Mouse (Mus musculus) limb, embryonic 11.5 days (tissue): ENCODE measurements around the gene Nek2. TPM values are rescaled to one million over a fixed set of nuclear protein-coding genes. Genes with fewer than 3 reads are reported as not detected.

Experiments
- ATAC-seq: fragments of 200-750 bp; cut with Nextera tagmentation; 2 replicates; pipeline ENCODE4 v1.8.0; 2017; ENCODE audit warnings: low read depth; ENCODE audit not compliant: insufficient number of reproducible peaks, low FRiP score, low TSS enrichment
- DNase-seq: peaks from one replicate; pipeline ENCODE4 v3.0.0-alpha.2; 2015; ENCODE audit warnings: low spot score
- H3K27ac ChIP-seq: fragments of 300-500 bp; sonication (generic); replicated peaks from 2 replicates; pipeline ENCODE4 v1.5.1; 2014; ENCODE audit warnings: low read depth, mild to moderate bottlenecking, low read length
- H3K27me3 ChIP-seq: fragments of 300-500 bp; sonication (generic); 2 replicates; pipeline ENCODE4 v1.6.1; 2014; ENCODE audit warnings: mild to moderate bottlenecking, low read length, mixed read lengths; ENCODE audit not compliant: control insufficient read depth, insufficient read depth
- H3K36me3 ChIP-seq: fragments of 300-500 bp; sonication (generic); 2 replicates; pipeline ENCODE4 v1.6.1; 2014; ENCODE audit warnings: mild to moderate bottlenecking, low read length, moderate library complexity, mixed read lengths; ENCODE audit not compliant: control insufficient read depth, insufficient read depth
- H3K4me1 ChIP-seq: fragments of 300-500 bp; sonication (generic); 2 replicates; pipeline ENCODE4 v1.6.1; 2014; ENCODE audit warnings: low read length, mixed read lengths; ENCODE audit not compliant: control insufficient read depth, insufficient read depth
- H3K4me2 ChIP-seq: fragments of 300-500 bp; sonication (generic); 2 replicates; pipeline ENCODE4 v1.6.1; 2014; ENCODE audit warnings: low read depth, mild to moderate bottlenecking, moderate library complexity; ENCODE audit not compliant: severe bottlenecking
- H3K4me3 ChIP-seq: fragments of 300-500 bp; sonication (generic); 2 replicates; pipeline ENCODE4 v1.5.1; 2014; ENCODE audit warnings: low read depth, low read length
- H3K9ac ChIP-seq: fragments of 300-500 bp; sonication (generic); 2 replicates; pipeline ENCODE4 v1.6.1; 2014; ENCODE audit warnings: mild to moderate bottlenecking, low read length
- H3K9me3 ChIP-seq: fragments of 300-500 bp; sonication (generic); 2 replicates; pipeline ENCODE4 v1.6.1; 2016; ENCODE audit warnings: low read length; ENCODE audit not compliant: control insufficient read depth
- WGBS: fragments of 180-500 bp; shearing (Covaris S2); extraction: QIAGEN DNeasy Blood & Tissue Kit; methylation state at CpG from one replicate; pipeline ENCODE4 v1.1.7; 2014; 5-methylcytosine and 5-hydroxymethylcytosine counted together
- polyA plus RNA-seq: library from polyadenylated mRNA; unstranded; fragments of >200 nt; fragmentation: Nextera tagmentation; extraction: Ambion mirVana; gene quantifications from 2 replicates; pipeline ENCODE4 v1.2.1, GENCODE M21; 2014

The Nek2 gene
- polyA plus RNA-seq, 1 experiment from 2014 or later, result 51.7 TPM

DNA sequence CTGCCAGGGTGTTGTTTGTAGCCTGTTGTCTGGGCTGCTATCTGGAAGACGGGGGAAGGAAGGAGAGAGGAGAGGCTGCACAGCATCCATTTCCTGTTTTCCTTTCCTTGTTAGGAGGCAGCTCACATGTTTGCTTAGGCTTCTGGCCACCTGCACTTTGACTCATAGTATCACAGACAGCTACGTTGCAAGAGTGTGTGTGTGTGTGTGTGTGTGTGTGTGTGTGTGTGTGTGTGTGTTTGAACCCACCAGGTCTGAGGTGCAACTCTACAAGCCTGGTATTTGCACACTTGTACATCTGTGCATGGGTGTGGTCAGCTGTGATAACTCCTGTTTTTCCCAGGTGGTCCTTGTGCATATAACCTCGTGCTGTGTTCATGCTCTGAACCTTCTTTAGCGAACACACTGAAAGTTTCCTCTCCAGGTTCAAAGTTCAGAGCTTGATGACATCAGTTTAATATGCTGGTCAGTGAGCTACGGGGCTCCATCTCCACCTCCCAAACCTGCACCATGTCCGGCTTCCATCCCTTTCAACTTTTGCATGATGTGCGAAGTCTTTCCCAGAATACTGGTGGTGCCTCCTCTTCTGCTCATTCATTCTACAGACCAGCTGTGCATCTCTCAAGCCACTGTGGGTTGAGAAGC, 27.2 kb upstream of the Nek2 start:
- H3K9ac ChIP-seq, result no peak overlapping the region
- no peaks in the 10 kb centered on the region for H3K36me3 ChIP-seq
- H3K27ac ChIP-seq, result no peak overlapping the region
- 88% methylated on average over 7 of the region's 7 CpGs for WGBS
- no peak overlapping the region for H3K4me2 ChIP-seq
- H3K9me3 ChIP-seq, result no peaks in the 10 kb centered on the region
- H3K4me1 ChIP-seq, result no peaks in the 10 kb centered on the region
- DNase-seq (no peak), ATAC-seq (no peak)
- H3K27me3 ChIP-seq, result no peaks in the 10 kb centered on the region
- no peak overlapping the region for H3K4me3 ChIP-seq

DNA sequence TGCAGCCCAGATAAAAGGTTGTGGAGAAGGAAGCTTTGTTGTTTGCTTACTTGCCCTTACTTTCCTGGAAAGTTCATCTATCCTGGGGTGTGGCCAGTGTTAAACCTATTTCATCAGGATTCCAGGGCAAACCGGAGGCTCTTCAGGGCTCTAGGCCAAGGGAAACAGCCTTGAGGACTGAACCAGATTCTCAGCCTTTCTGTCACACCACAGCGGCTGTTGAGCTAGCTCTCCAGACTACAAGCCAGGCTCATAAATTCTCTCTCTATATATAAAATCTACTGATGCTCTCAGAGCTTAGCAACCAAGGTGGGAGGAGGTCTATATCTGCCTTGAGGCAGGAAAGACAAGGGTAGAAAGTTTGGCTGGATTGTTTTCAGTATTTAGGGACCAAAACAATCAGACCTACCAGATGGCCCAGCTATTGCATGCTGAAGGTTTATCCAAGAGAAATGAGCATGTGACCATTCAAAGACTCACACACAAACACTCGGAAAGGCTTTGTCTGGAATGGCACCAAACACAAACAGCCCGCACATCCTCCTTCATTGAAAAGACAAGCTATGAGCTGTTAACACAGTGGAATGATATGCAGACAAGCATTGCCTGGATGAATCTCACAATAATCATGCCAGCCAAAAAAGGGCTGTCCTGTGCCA, 24.9 kb upstream of the Nek2 start:
- no peak overlapping the region for H3K4me2 ChIP-seq
- no peaks in the 10 kb centered on the region for H3K4me1 ChIP-seq
- DNase-seq (no peak), ATAC-seq (no peak)
- no peaks in the 10 kb centered on the region for H3K36me3 ChIP-seq
- H3K9me3 ChIP-seq, result no peaks in the 10 kb centered on the region
- no peak overlapping the region for H3K4me3 ChIP-seq
- H3K27me3 ChIP-seq, result no peaks in the 10 kb centered on the region
- H3K27ac ChIP-seq, result no peak overlapping the region
- WGBS, result 88% methylated on average over 4 of the region's 4 CpGs
- H3K9ac ChIP-seq, result no peak overlapping the region

DNA sequence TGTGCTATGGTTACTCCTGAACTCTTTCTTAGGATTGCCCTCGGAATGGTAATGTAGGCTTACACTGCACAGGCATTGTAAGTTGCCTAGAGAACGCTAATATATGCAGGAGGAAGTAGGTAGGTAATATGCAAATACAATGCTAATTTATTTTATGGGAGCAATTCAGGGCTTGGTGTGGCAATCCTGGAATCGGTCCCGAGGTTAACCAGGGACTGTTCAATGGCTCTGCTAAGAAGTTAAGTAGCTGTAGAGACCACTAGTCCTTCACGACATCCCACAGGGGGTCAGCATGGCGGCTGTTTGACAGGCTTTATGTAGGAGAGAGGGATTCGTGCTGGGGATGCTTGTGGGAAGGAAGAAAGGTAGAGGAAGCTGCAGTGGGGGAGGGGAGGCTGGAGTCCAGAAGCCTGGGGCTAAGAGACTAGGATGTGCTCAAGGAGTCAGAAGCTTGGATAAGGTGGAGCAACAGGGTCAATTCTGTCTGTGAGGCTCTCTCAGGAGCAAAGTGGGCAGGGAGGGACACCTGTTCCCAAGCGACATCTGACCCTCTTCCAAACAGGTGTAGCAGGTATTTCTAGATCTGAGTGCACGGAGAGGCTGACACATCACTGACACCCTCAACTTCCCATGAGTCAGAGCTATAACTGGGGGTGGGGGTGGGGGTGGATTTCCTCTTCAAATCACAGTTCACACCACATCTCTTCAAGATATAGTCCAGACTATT, 19.0 kb upstream of the Nek2 start:
- H3K27ac ChIP-seq, result no peak overlapping the region
- no peaks in the 10 kb centered on the region for H3K4me1 ChIP-seq
- no peak for ATAC-seq
- H3K36me3 ChIP-seq, result no peaks in the 10 kb centered on the region
- 62% methylated on average over 9 of the region's 9 CpGs for WGBS
- no peaks in the 10 kb centered on the region for H3K9me3 ChIP-seq
- H3K27me3 ChIP-seq, result no peaks in the 10 kb centered on the region
- H3K4me3 ChIP-seq, result no peak overlapping the region
- H3K4me2 ChIP-seq, result no peak overlapping the region
- DNase-seq, result no peak
- no peak overlapping the region for H3K9ac ChIP-seq

DNA sequence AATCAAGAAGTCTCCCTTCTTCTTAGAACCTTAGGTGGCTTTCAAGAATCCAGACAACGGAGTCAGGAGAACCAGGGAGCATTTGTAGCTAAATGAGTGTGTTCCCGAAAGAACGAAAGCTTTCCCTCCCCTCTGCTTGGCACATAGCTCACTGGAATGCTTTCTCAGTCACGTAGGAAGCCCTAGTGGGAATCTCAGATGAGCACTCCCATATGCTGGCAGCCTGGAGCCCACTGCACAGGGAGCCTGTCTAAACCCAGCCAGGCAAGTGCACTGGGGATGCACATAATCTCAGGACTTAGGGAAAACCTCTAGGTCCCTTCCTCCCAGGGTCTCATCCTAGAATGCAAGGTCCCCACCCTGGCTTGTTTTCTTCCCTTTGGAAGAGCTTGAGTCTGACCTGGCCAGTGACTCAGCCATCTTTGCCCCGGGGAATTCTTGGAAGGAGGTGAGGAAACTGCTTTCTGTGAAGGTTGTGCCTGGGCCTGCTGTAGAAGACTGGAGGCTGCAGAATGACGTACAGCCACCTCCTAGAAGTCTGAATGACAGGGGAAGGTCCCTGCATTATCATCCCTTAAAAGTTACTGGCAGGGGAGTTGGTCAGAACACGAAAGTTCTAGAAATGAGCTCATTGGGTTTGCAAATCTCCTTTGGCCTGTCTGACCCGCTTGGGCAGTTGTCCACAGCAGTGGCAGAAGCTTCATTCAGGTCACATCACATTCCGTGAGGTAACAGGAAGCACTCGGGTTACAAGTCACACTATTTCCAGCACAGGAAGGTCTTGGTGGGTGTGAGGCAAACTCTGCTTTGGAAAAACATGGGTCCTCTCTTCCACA, 18.2 kb upstream of the Nek2 start:
- Histone ChIP-seq H3K4me2 (no peak overlapping the region), H3K4me1 (no peaks in the 10 kb centered on the region), H3K9ac (no peak overlapping the region), H3K9me3 (no peaks in the 10 kb centered on the region), H3K36me3 (no peaks in the 10 kb centered on the region), H3K27me3 (no peaks in the 10 kb centered on the region), H3K27ac (no peak overlapping the region), H3K4me3 (no peak overlapping the region)
- no peak for ATAC-seq
- DNase-seq, result no peak
- 70% methylated on average over 10 of the region's 10 CpGs for WGBS

DNA sequence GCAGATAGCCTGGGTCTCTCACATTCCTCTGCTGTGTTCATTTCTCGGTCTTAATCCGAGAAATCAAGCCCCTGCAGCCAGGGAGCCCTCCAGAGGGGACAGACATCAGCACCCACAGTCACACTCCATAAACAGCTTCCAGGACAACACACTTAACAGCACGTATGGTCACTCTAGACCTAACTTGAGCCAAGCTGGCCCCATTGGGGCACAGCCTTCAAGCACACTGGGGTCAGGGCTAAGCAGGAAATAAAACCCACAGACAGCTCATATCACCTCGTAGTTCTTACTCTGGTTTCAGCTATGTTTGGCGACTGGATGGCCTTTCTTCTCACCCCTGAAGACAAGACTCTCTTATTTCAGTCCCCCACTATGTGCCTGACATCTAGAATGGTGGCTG, 16.5 kb upstream of the Nek2 start:
- no peak overlapping the region for H3K4me2 ChIP-seq
- DNase-seq (no peak), ATAC-seq (no peak)

DNA sequence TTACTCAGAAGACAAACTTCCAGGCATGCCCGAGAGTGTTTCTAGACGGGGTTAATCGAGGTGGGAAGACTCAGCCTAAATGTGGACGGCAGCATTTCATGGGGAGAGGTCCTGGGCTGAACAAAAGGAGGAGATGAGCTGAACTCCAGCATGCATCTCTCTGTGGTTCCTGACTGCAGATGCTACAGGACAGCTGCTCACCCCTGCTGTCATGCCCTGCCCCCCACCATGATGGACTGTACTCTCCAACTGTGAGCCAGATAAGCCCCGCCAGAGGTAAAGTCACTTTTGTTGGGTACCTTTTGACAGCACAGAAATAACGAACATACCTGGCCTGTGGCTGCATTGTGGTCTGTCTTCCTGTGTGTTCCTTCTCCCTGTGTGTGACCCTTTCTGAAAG, 15.5 kb upstream of the Nek2 start:
- H3K9ac ChIP-seq, result no peak overlapping the region
- no peak for DNase-seq
- no peak overlapping the region for H3K27ac ChIP-seq
- ATAC-seq, result no peak
- H3K9me3 ChIP-seq, result no peaks in the 10 kb centered on the region
- H3K27me3 ChIP-seq, result no peaks in the 10 kb centered on the region
- 87% methylated on average over 6 of the region's 6 CpGs for WGBS
- no peak overlapping the region for H3K4me2 ChIP-seq
- H3K4me3 ChIP-seq, result no peak overlapping the region
- H3K4me1 ChIP-seq, result no peaks in the 10 kb centered on the region
- H3K36me3 ChIP-seq, result no peaks in the 10 kb centered on the region

More for the DNA sequence above, 16.5 kb upstream of the Nek2 start:
- Histone ChIP-seq H3K27me3 (no peaks in the 10 kb centered on the region), H3K27ac (no peak overlapping the region), H3K36me3 (no peaks in the 10 kb centered on the region), H3K9me3 (no peaks in the 10 kb centered on the region), H3K4me3 (no peak overlapping the region), H3K4me1 (no peaks in the 10 kb centered on the region), H3K9ac (no peak overlapping the region)
- 59% methylated on average over 5 of the region's 5 CpGs for WGBS

DNA sequence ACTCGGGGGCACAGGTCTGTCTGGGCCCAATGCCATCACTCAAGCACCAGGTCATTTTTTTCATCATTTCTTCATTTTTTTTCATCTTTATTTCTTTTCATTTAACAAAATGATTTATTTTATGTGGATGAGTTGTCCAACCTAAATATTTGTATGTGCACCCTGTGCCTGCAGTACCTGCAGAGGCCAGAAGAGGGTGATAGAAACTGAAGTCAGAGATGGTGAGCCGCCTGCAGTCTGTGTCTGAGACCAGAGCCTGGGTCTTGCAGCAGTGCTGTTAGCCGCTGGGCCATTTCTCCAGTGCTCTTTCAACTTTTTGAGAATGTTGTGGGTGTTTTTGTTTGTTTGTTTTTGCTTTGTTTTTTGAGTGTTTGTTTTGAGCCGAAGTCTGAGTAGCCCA, 14.5 kb upstream of the Nek2 start:
- no peaks in the 10 kb centered on the region for H3K36me3 ChIP-seq
- whole genome bisulfite sequencing, result 89% methylated on average over 4 of the region's 4 CpGs
- H3K9ac ChIP-seq, result no peak overlapping the region
- H3K27me3 ChIP-seq, result no peaks in the 10 kb centered on the region
- ATAC-seq (no peak), DNase-seq (no peak)
- H3K27ac ChIP-seq, result no peak overlapping the region
- H3K4me1 ChIP-seq, result no peaks in the 10 kb centered on the region
- no peak overlapping the region for H3K4me2 ChIP-seq
- no peaks in the 10 kb centered on the region for H3K9me3 ChIP-seq
- no peak overlapping the region for H3K4me3 ChIP-seq

DNA sequence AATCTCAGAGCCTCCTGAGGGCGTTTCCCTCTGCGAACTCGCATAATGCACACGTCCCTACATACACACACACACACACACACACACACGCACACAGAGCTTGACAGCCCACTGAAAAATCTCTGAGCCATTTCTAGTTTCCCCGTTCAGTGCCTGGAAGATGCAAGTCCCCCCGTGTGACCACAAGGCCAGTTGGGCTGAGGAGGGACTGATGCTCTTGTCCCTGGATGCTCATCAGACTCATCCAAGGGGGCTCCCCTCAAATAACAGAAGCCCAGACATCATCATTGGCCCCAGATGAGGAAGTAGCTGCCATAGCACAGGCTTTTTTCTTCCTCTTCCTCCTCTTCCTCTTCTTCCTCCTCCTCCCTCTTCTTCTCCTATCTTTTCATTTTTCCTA, 13.3 kb upstream of the Nek2 start:
- Histone ChIP-seq H3K27ac (no peak overlapping the region), H3K27me3 (no peaks in the 10 kb centered on the region), H3K4me3 (no peak overlapping the region), H3K9me3 (no peaks in the 10 kb centered on the region), H3K36me3 (no peaks in the 10 kb centered on the region), H3K9ac (no peak overlapping the region), H3K4me2 (no peak overlapping the region), H3K4me1 (no peaks in the 10 kb centered on the region)
- ATAC-seq, result no peak
- DNase-seq, result no peak
- WGBS, result 89% methylated on average over 7 of the region's 7 CpGs
